Mouse (Mus musculus): ENCODE results near the gene A930004D18Rik. TPM values are rescaled to one million over a fixed set of nuclear protein-coding genes. Genes with fewer than 3 reads are reported as not detected.

A930004D18Rik gene
- polyA plus RNA-seq, 1 experiment from 2014 or later = 9.5 TPM

DNA sequence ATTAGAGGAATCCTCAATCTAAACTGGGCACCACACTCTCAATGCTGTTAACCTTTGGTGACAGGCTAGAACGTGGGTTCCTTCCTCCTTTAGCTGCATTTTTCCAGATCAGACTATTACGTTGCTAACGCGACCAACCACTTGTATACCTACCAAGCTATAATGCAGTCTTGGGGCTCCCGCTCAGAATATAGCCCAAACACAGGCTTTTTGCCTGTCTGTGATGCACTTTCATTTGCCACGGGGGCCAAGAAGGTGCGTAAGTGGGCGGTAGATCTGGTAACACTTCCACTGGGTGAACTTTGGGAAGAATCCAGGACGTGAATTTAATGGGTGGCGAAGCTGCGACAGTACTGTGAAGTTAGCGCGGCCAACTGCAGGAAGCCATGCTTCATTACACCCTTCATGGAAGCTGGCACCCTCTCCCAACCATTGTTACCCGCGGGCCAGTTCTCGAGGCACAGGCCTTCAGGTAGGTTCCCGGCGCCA lies 26.3 kb upstream of the A930004D18Rik start:
- H3K27me3 ChIP-seq (ENCODE audit: control insufficient read depth, insufficient read depth, low read length) = no peaks in the 10 kb centered on the region
- under 1% methylated on average over 18 of the region's 18 CpGs for WGBS
- peak overlapping the region; percentile 71 for H3K4me2 ChIP-seq (ENCODE audit: low read depth, low read length)
- peak overlapping the region; percentile 98 for H3K9ac ChIP-seq (ENCODE audit: low read length)
- ATAC-seq (replicated peaks; ENCODE audit: extremely low read depth, insufficient read depth, low FRiP score) = peak; percentile 47
- H3K4me1 ChIP-seq (ENCODE audit: control insufficient read depth, insufficient read depth, low read length) = peaks cover 16% of the 10 kb centered on the region
- no peaks in the 10 kb centered on the region for H3K9me3 ChIP-seq (replicated peaks; ENCODE audit: control insufficient read depth, low read length)
- H3K36me3 ChIP-seq (ENCODE audit: control insufficient read depth, insufficient read depth) = peaks cover 5% of the 10 kb centered on the region; the same call in 1 of the 2 replicates
- H3K4me3 ChIP-seq (ENCODE audit: low read length) = peak overlapping the region; percentile 81
- peak overlapping the region; percentile 100 for H3K27ac ChIP-seq (ENCODE audit: low read length)

DNA sequence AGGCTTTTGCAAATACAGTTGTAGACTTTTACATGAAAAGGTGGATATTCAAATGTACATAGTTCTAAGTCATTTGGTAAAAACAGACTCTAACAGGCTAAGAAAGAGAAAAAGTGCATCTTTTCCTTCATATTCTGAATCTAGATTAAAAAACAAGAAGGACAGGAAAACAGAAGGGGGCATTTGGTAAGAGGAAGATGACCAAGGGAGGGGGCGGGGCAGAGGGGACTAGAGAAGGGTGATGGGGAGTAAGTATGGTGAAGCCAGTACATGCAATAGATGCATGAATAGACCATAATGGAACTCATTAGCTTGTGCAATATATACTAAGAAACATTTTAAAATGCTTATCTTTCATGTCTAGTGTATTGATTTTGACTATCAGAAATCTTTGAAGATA lies 22.9 kb upstream of the A930004D18Rik start:
- no peaks in the 10 kb centered on the region for H3K36me3 ChIP-seq (ENCODE audit: control insufficient read depth, insufficient read depth)
- WGBS = 93% methylated on average over 1 of the region's 1 CpGs
- H3K27ac ChIP-seq (ENCODE audit: low read length) = no peak overlapping the region
- no peaks in the 10 kb centered on the region for H3K27me3 ChIP-seq (ENCODE audit: control insufficient read depth, insufficient read depth, low read length)
- H3K4me3 ChIP-seq (ENCODE audit: low read length) = no peak overlapping the region
- H3K4me2 ChIP-seq (ENCODE audit: low read depth, low read length) = no peak overlapping the region
- ATAC-seq (replicated peaks; ENCODE audit: extremely low read depth, insufficient read depth, low FRiP score) = no peak
- H3K9ac ChIP-seq (ENCODE audit: low read length) = no peak overlapping the region
- H3K9me3 ChIP-seq (replicated peaks; ENCODE audit: control insufficient read depth, low read length) = no peaks in the 10 kb centered on the region
- H3K4me1 ChIP-seq (ENCODE audit: control insufficient read depth, insufficient read depth, low read length) = peaks cover 7% of the 10 kb centered on the region; the same call in 1 of the 2 replicates

DNA sequence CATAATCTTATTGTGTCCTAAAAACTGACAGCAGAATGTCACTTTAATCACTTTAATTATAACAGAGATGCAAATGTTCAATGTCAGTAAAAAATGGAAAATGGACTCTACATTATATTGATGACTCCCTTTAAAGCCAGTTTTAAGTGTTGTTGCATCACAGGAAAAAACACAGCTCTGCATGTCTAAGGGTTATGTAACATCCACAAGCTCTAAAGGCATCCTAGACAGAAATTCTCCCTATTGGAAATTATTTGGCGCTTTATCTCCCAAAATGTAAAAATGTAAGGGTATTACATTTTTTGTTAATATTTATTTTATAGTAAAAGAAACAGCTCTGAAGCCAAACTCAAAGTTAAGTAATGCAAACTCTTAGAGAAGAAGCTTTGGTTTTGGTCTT lies 22.4 kb upstream of the A930004D18Rik start:
- Histone ChIP-seq H3K4me2 (ENCODE audit: low read depth, low read length) (no peak overlapping the region), H3K9ac (ENCODE audit: low read length) (no peak overlapping the region), H3K4me1 (ENCODE audit: control insufficient read depth, insufficient read depth, low read length) (peaks cover 7% of the 10 kb centered on the region), H3K36me3 (ENCODE audit: control insufficient read depth, insufficient read depth) (no peaks in the 10 kb centered on the region), H3K27me3 (ENCODE audit: control insufficient read depth, insufficient read depth, low read length) (no peaks in the 10 kb centered on the region), H3K4me3 (ENCODE audit: low read length) (no peak overlapping the region), H3K27ac (ENCODE audit: low read length) (no peak overlapping the region), H3K9me3 (replicated peaks; ENCODE audit: control insufficient read depth, low read length) (no peaks in the 10 kb centered on the region)
- WGBS = 89% methylated on average over 1 of the region's 1 CpGs
- ATAC-seq (replicated peaks; ENCODE audit: extremely low read depth, insufficient read depth, low FRiP score) = no peak

DNA sequence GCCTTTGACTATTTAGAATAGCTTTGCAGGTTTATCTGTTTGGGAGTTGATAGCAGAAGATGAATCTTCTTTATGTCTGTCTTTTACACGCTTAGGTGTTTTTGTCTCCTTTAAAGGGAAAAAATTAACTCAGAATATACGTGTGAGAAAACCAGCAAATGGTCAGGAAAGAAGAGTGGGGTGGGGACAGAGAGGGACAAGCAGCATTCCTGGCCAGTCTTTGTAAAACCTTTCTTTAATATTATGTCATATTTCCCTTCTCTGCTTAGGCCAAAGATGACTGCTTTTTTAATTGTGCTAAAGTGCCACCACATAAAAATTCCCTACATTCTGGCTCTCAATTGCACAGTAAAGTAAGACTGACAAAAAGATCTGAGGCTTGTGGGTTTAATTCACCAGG lies 21.5 kb upstream of the A930004D18Rik start:
- 34% methylated on average over 2 of the region's 2 CpGs for WGBS
- no peaks in the 10 kb centered on the region for H3K9me3 ChIP-seq (replicated peaks; ENCODE audit: control insufficient read depth, low read length)
- peak overlapping the region; percentile 59; the same call in 1 of the 2 replicates for H3K9ac ChIP-seq (ENCODE audit: low read length)
- peaks cover 8% of the 10 kb centered on the region for H3K4me1 ChIP-seq (ENCODE audit: control insufficient read depth, insufficient read depth, low read length)
- ATAC-seq (replicated peaks; ENCODE audit: extremely low read depth, insufficient read depth, low FRiP score) = no peak
- no peak overlapping the region for H3K4me3 ChIP-seq (ENCODE audit: low read length)
- H3K36me3 ChIP-seq (ENCODE audit: control insufficient read depth, insufficient read depth) = no peaks in the 10 kb centered on the region
- no peak overlapping the region for H3K27ac ChIP-seq (ENCODE audit: low read length)
- H3K27me3 ChIP-seq (ENCODE audit: control insufficient read depth, insufficient read depth, low read length) = no peaks in the 10 kb centered on the region
- peak overlapping the region; percentile 32 for H3K4me2 ChIP-seq (ENCODE audit: low read depth, low read length)

DNA sequence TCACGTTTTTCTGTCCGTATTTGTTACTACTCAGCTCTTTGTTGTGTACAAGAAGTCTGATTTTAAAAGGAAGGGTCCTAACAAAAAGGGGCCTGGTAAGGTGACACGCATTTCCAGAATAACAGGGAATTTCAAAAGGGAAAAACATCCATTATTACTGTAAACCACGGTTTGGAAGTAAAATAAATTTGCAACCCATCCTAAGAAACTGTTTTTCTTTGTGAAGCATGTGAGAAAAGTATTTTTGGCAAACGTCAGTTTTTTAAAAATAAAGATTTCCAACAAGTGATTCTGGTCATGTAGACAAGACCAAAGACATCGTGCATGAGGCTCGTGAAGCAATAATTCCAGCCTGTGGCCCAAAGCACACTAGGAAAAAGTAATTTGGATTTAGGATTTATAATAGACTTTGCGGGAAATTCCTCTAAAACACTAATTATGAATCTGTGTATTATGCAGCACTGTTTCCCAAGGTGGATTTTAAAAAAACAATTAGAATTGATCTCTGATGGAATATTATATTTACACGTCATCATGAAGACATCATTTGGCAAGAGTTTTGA lies 20.7 kb upstream of the A930004D18Rik start:
- H3K9me3 ChIP-seq (replicated peaks; ENCODE audit: control insufficient read depth, low read length) = no peaks in the 10 kb centered on the region
- WGBS = 23% methylated on average over 9 of the region's 9 CpGs
- H3K4me3 ChIP-seq (ENCODE audit: low read length) = peak overlapping the region; percentile 73
- peaks cover 14% of the 10 kb centered on the region for H3K4me1 ChIP-seq (ENCODE audit: control insufficient read depth, insufficient read depth, low read length)
- no peak for ATAC-seq (replicated peaks; ENCODE audit: extremely low read depth, insufficient read depth, low FRiP score)
- H3K27ac ChIP-seq (ENCODE audit: low read length) = peak overlapping the region; percentile 100
- H3K27me3 ChIP-seq (ENCODE audit: control insufficient read depth, insufficient read depth, low read length) = no peaks in the 10 kb centered on the region
- H3K36me3 ChIP-seq (ENCODE audit: control insufficient read depth, insufficient read depth) = no peaks in the 10 kb centered on the region
- H3K9ac ChIP-seq (ENCODE audit: low read length) = peak overlapping the region; percentile 95
- peak overlapping the region; percentile 96 for H3K4me2 ChIP-seq (ENCODE audit: low read depth, low read length)

DNA sequence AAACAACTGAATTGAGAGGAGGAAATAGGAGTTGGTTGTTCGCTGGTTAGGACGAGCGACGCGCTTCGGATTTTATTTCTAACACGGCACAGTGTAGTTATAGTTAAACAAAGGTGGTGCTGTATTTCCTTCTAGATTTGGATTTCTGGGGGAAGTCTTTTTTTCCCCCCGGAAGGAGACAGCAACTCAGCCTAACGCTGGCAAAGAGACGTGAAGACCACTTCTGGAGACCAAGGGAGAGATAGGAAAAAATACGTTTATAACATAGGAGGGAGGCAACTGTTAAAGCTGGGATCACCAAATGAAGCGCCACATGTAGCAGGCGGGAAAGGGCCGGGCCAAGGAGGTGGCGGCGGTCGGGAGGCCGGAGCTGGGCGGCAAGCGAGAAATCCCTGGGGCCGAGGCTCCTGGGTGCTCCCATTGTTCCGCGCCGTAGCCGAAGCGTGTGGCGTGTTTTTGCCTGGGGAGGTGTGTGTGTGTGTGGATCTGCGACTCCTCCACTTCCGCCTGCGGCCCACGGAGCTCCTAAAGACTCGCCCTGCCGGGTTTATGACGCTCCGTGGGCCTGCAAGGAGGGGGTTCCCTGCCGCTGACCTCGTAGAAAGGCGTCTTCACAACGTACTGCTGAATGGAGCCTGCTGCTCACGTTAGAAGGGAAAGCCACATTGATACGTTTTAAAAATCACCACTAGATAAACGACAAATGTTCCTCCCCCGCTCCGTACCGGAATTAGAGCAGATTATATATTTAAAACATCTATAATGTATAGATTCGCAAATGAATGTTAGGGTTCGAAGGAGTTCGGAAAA lies 20.0 kb upstream of the A930004D18Rik start:
- Histone ChIP-seq H3K27me3 (ENCODE audit: control insufficient read depth, insufficient read depth, low read length) (no peaks in the 10 kb centered on the region), H3K4me2 (ENCODE audit: low read depth, low read length) (peak overlapping the region; percentile 96), H3K4me1 (ENCODE audit: control insufficient read depth, insufficient read depth, low read length) (peaks cover 14% of the 10 kb centered on the region), H3K36me3 (ENCODE audit: control insufficient read depth, insufficient read depth) (no peaks in the 10 kb centered on the region), H3K9me3 (replicated peaks; ENCODE audit: control insufficient read depth, low read length) (no peaks in the 10 kb centered on the region), H3K4me3 (ENCODE audit: low read length) (peak overlapping the region; percentile 73), H3K9ac (ENCODE audit: low read length) (peak overlapping the region; percentile 95), H3K27ac (ENCODE audit: low read length) (peak overlapping the region; percentile 100)
- under 1% methylated on average over 48 of the region's 48 CpGs for WGBS
- no peak for ATAC-seq (replicated peaks; ENCODE audit: extremely low read depth, insufficient read depth, low FRiP score)

DNA sequence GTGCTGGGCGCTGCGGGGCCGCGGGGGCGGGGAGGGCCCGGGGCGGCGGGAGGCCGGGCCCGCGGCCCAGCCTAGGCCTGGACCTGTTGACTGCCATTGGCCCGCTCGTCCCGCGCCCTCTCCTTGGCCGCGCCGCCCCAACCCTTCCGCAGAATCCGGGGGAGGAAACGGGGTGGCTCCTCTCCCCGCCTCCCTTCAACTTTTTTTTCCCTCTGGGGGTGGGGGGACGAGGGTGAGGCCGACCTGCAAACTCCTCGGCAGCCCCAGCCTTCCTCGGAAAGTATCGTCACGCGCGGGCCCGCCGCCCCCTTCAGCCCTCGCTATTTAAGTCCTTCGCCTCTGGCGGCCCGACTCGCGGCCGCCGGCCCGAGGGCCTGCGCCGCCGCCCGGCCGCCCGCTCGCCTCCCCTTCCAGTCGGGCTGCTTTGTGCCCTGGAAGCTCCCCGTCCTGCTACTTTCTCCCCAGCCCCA lies 19.3 kb upstream of the A930004D18Rik start:
- Histone ChIP-seq H3K9ac (ENCODE audit: low read length) (peak overlapping the region; percentile 95), H3K4me3 (ENCODE audit: low read length) (peak overlapping the region; percentile 73), H3K4me2 (ENCODE audit: low read depth, low read length) (peak overlapping the region; percentile 96), H3K27ac (ENCODE audit: low read length) (peak overlapping the region; percentile 100), H3K9me3 (replicated peaks; ENCODE audit: control insufficient read depth, low read length) (no peaks in the 10 kb centered on the region), H3K4me1 (ENCODE audit: control insufficient read depth, insufficient read depth, low read length) (peaks cover 14% of the 10 kb centered on the region), H3K27me3 (ENCODE audit: control insufficient read depth, insufficient read depth, low read length) (no peaks in the 10 kb centered on the region), H3K36me3 (ENCODE audit: control insufficient read depth, insufficient read depth) (no peaks in the 10 kb centered on the region)
- ATAC-seq (replicated peaks; ENCODE audit: extremely low read depth, insufficient read depth, low FRiP score) = peak; percentile 96
- under 1% methylated on average over 35 of the region's 50 CpGs for WGBS

DNA sequence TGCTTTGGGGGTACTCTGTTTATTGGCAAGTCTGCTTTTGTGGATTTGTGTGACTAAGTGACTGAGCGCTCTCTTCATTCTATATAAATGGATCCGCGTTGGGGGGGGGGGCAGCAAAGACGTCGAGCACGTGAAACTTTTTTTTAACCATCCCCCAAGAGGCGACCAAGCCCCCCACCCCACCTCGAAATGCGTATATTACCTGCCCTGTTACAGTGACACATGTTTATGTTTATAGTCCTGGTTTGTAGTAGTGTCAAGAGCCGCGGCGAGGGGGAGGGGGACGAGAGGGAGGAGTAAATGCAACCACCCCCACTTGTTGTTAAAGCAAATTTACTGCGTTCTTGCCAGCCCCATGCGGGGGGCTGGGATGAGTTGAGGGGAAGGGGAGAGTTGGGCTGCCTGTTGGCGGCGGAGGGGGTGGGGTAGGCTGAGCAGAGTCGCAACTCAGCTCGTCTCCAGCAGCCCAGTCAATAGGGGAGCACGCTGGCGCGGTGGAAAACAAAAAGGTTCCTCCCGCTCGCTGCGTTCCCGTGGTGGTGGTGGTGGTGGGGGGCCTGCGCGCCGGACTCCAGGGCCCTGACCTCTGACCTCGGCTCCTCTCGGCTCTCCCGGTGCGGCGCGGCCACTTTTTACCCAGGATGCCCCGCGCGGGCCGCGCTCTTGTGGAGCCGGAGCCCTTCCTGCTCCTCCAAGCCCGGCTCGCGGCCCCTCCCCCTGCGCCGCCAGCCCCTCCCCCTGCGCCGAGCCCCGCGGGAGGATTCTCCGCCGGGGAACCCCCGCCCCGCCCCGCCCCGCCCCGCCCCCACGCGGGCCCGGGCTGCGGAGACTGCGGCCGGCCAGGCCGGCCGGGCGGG lies 18.6 kb upstream of the A930004D18Rik start:
- Histone ChIP-seq H3K4me1 (ENCODE audit: control insufficient read depth, insufficient read depth, low read length) (peaks cover 17% of the 10 kb centered on the region), H3K9me3 (replicated peaks; ENCODE audit: control insufficient read depth, low read length) (no peaks in the 10 kb centered on the region), H3K4me3 (ENCODE audit: low read length) (peak overlapping the region; percentile 73), H3K27me3 (ENCODE audit: control insufficient read depth, insufficient read depth, low read length) (no peaks in the 10 kb centered on the region), H3K9ac (ENCODE audit: low read length) (peak overlapping the region; percentile 95), H3K4me2 (ENCODE audit: low read depth, low read length) (peak overlapping the region; percentile 89), H3K36me3 (ENCODE audit: control insufficient read depth, insufficient read depth) (no peaks in the 10 kb centered on the region), H3K27ac (ENCODE audit: low read length) (peak overlapping the region; percentile 100)
- WGBS = under 1% methylated on average over 57 of the region's 66 CpGs
- ATAC-seq (replicated peaks; ENCODE audit: extremely low read depth, insufficient read depth, low FRiP score) = peak; percentile 88

Measured in heart, embryonic 16.5 days (tissue).